Mouse (Mus musculus): ENCODE data around the gene Mbnl1. TPM values are rescaled to one million over a fixed set of nuclear protein-coding genes. Genes with fewer than 3 reads are reported as not detected.
"Not testable (repeated sequence)": the region's sequence is repeated elsewhere in the genome, so short reads cannot be mapped to it uniquely, and the experiment has no call there.

Mbnl1 gene
- 100 to 1,000 TPM; 501 to 534 TPM for total RNA-seq (2021)
- long read RNA-seq, experiment 1, full-length matches to known transcripts = 3 of 230 reads
- long read RNA-seq, experiment 1, partial matches to known transcripts = 109 of 230 reads
- long read RNA-seq, experiment 1, other reads (novel, unspliced or antisense) = 118 of 230 reads
- long read RNA-seq, experiment 2, partial matches to known transcripts = 91 of 181 reads
- long read RNA-seq, experiment 2, other reads (novel, unspliced or antisense) = 85 of 181 reads

DNA sequence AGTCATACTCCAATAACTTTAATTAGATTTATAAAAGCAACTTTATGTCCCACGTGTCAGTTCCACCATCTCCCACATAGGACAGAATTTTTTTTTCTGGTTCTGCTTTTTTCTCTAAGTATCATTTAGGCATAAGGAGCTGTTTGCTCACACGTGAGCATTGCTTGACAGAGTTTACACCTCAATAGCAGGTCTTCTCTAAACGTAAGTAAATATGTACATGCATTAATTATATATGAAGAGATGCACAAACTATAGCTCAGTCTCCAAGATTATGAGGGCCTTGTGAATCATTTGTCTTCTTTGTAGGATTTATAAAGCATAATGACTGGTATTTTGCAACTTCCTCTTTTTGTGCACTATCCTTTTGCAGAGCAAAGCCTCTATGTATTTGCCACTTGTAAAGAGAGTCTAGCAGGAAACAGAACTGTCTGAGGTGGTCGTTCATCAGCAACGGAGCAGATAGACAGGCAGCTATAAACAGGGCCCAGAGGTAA, at the start of gene Mbnl1:
Gene Mbnl1 (plus strand): TSS at position 150 of the 497 bp plus-strand sequence.
- no peak for DNase-seq (ENCODE audit: low spot score)

- no peak for DNase-seq (ENCODE audit: low spot score)
These were observed 48.5 kb upstream of the Mbnl1 start for GRCm38 (mm10) chr3:60424148-60424547.

GRCm38 (mm10) chr3:60429049-60429448, 43.6 kb upstream of the Mbnl1 start:
- no peak for DNase-seq (ENCODE audit: low spot score)

GRCm38 (mm10) chr3:60437254-60437653, 35.4 kb upstream of the Mbnl1 start:
- DNase-seq (ENCODE audit: low spot score) = no peak

DNA sequence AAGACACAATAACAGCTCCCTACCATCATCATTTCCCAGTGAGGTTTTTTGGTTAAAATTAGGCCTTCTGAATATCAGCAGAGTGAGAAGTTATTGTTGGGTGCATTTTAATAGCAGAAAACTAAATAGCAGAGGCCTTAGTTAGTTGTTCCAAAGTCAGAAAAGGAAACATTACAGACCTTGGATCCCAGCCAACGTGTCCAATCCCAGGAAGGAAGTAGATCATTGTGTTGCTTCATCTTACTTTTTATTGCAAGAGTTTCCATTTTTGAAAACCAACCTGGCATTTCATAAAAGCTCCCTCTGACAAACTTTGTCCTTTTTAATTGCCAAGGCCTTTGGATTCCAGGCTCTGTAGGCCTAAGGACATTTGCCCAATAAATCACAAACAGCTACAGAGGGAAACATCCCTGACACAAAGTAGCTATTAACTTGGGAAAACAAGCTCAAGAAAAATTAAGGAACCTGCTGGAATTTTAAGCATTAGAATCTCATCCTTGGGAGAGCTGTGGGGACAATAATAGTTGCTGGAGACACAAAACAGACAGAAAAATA, 34.9 kb upstream of the Mbnl1 start:
- DNase-seq (ENCODE audit: low spot score) = peak; percentile 76

DNA sequence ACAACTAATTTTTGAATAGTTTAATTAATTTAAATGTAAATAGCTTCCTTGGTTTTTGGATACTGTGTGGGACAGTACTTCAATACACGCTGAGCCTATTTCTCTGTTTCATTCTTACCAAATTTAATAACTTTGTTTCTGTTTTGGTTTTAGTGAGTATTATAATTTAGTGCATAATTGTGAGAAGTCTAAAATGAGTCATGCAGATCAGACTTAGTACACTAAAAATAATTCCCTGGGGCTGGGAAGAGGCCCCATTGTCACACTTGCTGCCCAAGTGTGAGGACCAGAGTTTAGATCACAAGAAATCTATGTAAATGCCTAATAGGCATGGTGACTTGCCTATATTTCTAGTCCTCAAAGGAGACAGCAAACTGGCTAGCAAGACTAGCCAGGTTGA, 33.9 kb upstream of the Mbnl1 start:
- no peak for DNase-seq (ENCODE audit: low spot score)

DNA sequence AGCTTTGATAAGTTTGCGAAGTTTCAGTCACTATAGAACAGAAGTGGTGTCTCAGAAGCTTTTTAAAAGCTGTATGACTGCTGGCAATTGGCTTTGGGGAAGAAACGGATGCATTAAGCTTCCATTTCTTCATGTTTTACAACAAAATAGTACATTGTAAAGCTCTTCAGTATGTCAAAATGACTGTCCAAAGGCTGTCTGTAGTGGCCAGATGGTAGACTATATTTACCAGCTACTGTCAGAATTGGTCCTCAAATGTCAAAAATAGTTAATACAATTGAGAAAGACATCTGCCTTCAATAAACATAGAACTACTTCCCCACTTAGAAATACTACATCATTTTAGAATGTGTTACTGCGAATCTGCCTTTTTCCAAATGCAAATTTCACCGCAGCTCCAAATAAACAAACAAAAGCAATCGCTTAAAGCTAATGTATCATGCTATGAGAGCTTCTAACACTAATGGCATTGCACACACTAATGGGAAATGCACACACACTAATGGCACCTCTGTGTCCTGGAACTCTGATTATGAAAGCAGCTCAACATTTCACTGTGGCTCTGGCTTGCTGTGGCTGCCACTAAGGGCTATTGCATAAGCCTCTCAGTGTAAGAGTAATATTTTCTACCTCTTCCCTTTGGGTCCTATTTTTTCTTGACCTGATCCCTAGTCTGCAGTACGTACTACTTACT, 10.7 kb upstream of the Mbnl1 start:
- DNase-seq (ENCODE audit: low spot score) = no peak

GRCm38 (mm10) chr3:60468667-60469066, 4.0 kb upstream of the Mbnl1 start:
- DNase-seq (ENCODE audit: low spot score) = not testable (repeated sequence)

- DNase-seq (ENCODE audit: low spot score) = not testable (repeated sequence)
These were observed 3.3 kb upstream of the Mbnl1 start for GRCm38 (mm10) chr3:60469170-60469805.

GRCm38 (mm10) chr3:60472011-60472680, 484 bp upstream of the Mbnl1 start:
- no peak for DNase-seq (ENCODE audit: low spot score)

GRCm38 (mm10) chr3:60473861-60474653, 1.4 kb downstream of the Mbnl1 start:
- no peak for DNase-seq (ENCODE audit: low spot score)

DNA sequence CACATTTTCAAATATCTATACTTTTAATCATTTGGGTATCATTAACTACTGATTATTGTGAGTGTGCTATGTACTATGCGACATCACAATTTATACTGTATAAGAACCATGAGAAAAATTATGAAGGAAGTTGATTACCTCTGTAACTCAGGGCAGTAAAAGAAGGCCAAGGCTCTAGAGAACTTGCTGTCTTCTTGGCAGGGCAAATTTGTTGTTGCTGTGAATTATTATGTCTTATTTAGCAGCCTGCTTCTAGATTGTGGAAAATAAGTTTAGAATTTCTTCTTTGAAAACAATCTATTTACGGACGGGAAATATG, 2.0 kb downstream of the Mbnl1 start:
- DNase-seq (ENCODE audit: low spot score) = peak; percentile 41

GRCm38 (mm10) chr3:60475055-60475454, 2.4 kb downstream of the Mbnl1 start:
- no peak for DNase-seq (ENCODE audit: low spot score)

DNA sequence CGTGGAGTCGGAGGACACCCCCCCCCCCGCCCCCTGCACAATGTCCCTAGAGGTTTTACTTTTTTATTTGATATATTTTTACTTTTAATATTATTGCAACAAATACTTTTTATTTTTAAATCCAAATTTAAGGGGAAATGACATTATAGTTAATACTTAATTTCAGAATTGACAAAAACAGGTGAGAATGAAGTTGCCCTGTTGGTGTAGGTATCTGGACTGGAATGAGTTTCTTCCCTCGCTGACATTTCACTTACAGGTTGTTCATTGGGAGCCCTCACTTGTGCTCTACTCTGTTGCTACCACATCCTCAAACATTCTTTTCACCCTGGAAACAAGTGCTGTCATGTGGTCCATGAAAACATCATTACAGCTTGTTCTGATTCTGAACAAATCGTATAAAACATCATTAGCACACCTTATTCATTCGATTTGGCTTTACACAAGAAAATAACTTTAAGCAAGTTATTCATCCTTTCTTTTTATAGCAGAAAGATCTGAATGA, 4.2 kb downstream of the Mbnl1 start:
- no peak for DNase-seq (ENCODE audit: low spot score)

GRCm38 (mm10) chr3:60478433-60478832, 5.8 kb downstream of the Mbnl1 start:
- DNase-seq (ENCODE audit: low spot score) = no peak

GRCm38 (mm10) chr3:60480716-60481115, 8.1 kb downstream of the Mbnl1 start:
- DNase-seq (ENCODE audit: low spot score) = no peak

- no peak for DNase-seq (ENCODE audit: low spot score)
These were observed 9.2 kb downstream of the Mbnl1 start for GRCm38 (mm10) chr3:60481740-60482399.

- DNase-seq (ENCODE audit: low spot score) = no peak
These were observed 10.7 kb downstream of the Mbnl1 start for GRCm38 (mm10) chr3:60483305-60483704.

DNA sequence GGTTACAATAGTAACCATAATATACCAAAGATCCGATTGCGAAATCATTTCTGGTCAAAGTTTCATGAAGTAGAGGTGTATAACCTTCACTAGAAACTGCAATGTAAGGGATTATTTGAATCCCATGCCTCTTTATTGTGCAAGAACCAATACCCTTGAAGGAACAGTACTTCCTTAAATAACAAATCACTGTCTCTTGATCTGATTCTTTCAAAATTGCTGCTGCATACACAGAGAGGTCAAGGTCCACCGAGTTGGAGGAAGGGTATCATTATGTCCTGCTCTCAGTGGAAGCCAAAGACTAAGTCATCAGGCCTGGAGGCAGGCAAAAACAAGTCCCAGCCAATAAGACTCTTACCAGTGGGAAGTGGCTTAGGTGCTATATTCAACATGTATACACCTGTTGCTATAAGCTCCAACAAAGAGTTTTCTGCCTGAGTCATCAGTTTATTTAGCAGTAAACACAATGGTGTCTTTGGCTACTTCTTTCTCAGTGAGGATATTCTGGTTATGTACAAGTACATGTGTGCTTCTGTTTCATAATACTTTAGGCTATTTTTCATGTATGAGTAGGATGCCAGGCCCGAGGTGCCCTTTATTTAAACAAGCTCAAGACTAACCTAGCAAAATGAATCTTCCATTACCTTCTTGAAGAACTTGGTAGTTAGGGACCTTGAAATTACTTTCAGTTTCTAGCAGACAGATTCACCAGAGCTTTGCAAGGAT, 13.5 kb downstream of the Mbnl1 start:
- no peak for DNase-seq (ENCODE audit: low spot score)
